Mouse (Mus musculus) midbrain, embryonic 11.5 days (tissue): ENCODE measurements at regions not wholly inside any gene's neighbourhood (a gene's known extent, or its start where the extent isn't known, plus 50 kb on each side); places are given as distances from the start of the nearest gene placed in this dataset.
A peak's percentile ranks its signal among the peaks of the same experiment; 100 is the strongest.
"Not testable (repeated sequence)": the region's sequence is repeated elsewhere in the genome, so short reads cannot be mapped to it uniquely, and the experiment has no call there.

Source experiments
- ATAC-seq: fragments of 200-750 bp; cut with Nextera tagmentation; 2 replicates; pipeline ENCODE4 v1.8.0; 2017; ENCODE audit warnings: moderate TSS enrichment, moderate library complexity; ENCODE audit not compliant: low FRiP score
- DNase-seq: peaks from one replicate; pipeline ENCODE4 v3.0.0; 2015; ENCODE audit warnings: low spot score; ENCODE audit errors: missing footprints
- H3K27ac ChIP-seq: fragments of 300-500 bp; sonication (generic); 2 replicates; pipeline ENCODE4 v1.5.1; 2014; ENCODE audit warnings: low read depth, low read length
- H3K27me3 ChIP-seq: fragments of 300-500 bp; sonication (generic); 2 replicates; pipeline ENCODE4 v1.6.1; 2014; ENCODE audit warnings: mild to moderate bottlenecking, low read length, moderate library complexity, mixed read lengths; ENCODE audit not compliant: control insufficient read depth, insufficient read depth
- H3K36me3 ChIP-seq: fragments of 300-500 bp; sonication (generic); 2 replicates; pipeline ENCODE4 v1.6.1; 2014; ENCODE audit warnings: mild to moderate bottlenecking, low read length, moderate library complexity, mixed read lengths; ENCODE audit not compliant: control insufficient read depth, insufficient read depth
- H3K4me1 ChIP-seq: fragments of 300-500 bp; sonication (generic); 2 replicates; pipeline ENCODE4 v1.6.1; 2014; ENCODE audit warnings: low read length; ENCODE audit not compliant: control insufficient read depth, insufficient read depth
- H3K4me2 ChIP-seq: fragments of 300-500 bp; sonication (generic); 2 replicates; pipeline ENCODE4 v1.6.1; 2014; ENCODE audit warnings: mild to moderate bottlenecking, moderate library complexity
- H3K4me3 ChIP-seq: fragments of 300-500 bp; sonication (generic); 2 replicates; pipeline ENCODE4 v1.5.1; 2014; ENCODE audit warnings: low read depth, low read length
- H3K9ac ChIP-seq: fragments of 300-500 bp; sonication (generic); 2 replicates; pipeline ENCODE4 v1.6.1; 2014; ENCODE audit warnings: low read length
- H3K9me3 ChIP-seq: fragments of 300-500 bp; sonication (generic); 2 replicates; pipeline ENCODE4 v1.6.1; 2016; ENCODE audit warnings: low read length; ENCODE audit not compliant: control insufficient read depth
- WGBS: fragments of 180-500 bp; shearing (Covaris S2); extraction: QIAGEN DNeasy Blood & Tissue Kit; methylation state at CpG from one replicate; pipeline ENCODE4 v1.1.7; 2014; 5-methylcytosine and 5-hydroxymethylcytosine counted together

DNA sequence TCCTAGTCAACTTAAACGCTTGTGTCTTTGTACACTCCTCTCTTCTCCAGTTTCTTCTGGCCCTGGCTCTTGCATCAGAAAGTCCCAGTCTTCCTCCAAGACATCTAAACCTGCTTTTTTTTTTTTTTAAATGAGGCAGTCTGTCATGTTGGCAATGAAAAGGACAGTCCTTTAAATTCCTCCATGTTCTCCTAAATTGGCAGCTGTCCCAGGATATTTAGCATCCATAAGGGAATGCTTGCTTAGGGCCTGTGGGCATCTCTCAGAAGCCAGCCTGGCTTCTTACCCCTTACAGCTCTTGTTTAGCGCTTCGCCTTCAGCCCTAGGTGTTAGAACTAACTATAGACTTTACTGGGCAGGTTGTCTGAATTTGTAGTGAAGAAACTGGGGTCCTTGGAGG lies 311.2 kb downstream of the Eipr1 start:
- no peaks in the 10 kb centered on the region for H3K4me1 ChIP-seq
- H3K9me3 ChIP-seq: no peaks in the 10 kb centered on the region
- H3K4me3 ChIP-seq: no peak overlapping the region
- DNase-seq: no peak
- 87% methylated on average over 3 of the region's 3 CpGs for WGBS
- no peak overlapping the region for H3K4me2 ChIP-seq
- H3K27ac ChIP-seq: no peak overlapping the region
- H3K36me3 ChIP-seq: no peaks in the 10 kb centered on the region
- H3K27me3 ChIP-seq: no peaks in the 10 kb centered on the region
- no peak for ATAC-seq
- H3K9ac ChIP-seq: no peak overlapping the region

DNA sequence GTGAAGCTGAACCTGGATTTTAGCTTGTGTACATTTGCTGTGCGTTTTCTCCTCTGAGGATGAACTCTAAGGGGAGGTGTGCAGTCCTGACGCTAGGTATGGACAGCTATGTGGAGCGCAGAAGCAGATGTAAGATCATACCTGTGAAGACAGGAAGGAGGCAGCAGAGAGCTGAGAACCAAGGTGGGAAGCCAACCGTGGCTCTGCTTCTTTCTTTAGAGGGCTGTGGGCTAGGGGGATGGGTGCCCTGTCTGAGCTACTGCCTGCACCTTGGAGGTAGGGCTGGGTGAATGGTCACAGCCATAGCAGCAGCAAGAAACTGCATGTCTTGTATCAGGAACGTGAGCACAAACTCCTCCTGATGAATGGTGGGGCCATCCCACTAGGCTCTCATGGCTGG lies 316.6 kb downstream of the Eipr1 start:
- Histone ChIP-seq H3K9ac (no peak overlapping the region), H3K27me3 (no peaks in the 10 kb centered on the region), H3K9me3 (no peaks in the 10 kb centered on the region), H3K4me2 (no peak overlapping the region), H3K36me3 (no peaks in the 10 kb centered on the region), H3K4me1 (no peaks in the 10 kb centered on the region), H3K27ac (no peak overlapping the region), H3K4me3 (no peak overlapping the region)
- no peak for ATAC-seq
- DNase-seq: no peak
- 25% methylated on average over 5 of the region's 5 CpGs for WGBS

DNA sequence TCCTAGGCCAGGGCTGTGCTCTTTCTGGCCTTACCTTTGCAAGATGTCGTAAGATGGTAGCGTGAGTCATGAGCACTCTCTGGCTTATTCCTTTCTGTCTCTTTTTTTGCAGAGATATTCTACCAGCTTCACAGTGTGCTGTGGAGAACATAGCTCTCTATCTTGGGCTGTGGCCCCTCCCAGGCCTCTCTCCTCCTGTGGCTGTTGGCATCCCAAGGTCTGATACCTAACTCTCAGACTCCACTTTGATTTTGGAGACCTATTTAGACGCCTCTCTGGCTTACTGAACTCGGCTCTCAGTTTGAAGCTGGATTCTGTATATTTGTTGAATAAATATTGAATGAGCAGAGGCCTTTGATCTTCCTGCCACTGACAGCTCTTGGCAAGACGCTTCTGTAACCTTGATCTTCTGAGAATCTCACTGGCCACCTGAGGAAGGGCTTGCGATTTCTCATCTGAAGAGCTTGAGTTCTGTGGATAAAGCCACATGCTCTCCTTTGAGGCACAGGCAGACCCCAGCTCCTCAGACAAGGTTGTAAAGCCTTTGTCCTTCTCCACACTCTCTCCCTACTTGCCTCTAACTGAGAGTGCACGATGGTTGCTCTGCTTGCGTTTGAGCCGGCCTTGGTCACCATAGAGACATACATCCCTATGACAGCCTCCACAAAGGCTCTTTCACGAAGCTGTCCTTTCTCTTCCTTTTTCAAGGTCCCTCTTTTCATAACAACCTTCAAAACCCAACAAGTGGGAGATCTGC lies 323.7 kb downstream of the Eipr1 start:
- Histone ChIP-seq H3K4me1 (0 out of 2 replicates have a peak, but pooled peaks cover 4% of the 10 kb centered on the region), H3K9me3 (no peaks in the 10 kb centered on the region), H3K27ac (no peak overlapping the region), H3K36me3 (no peaks in the 10 kb centered on the region), H3K27me3 (no peaks in the 10 kb centered on the region), H3K4me3 (no peak overlapping the region), H3K4me2 (no peak overlapping the region), H3K9ac (no peak overlapping the region)
- ATAC-seq (no peak), DNase-seq (peak; percentile 83)
- WGBS: 65% methylated on average over 10 of the region's 10 CpGs

DNA sequence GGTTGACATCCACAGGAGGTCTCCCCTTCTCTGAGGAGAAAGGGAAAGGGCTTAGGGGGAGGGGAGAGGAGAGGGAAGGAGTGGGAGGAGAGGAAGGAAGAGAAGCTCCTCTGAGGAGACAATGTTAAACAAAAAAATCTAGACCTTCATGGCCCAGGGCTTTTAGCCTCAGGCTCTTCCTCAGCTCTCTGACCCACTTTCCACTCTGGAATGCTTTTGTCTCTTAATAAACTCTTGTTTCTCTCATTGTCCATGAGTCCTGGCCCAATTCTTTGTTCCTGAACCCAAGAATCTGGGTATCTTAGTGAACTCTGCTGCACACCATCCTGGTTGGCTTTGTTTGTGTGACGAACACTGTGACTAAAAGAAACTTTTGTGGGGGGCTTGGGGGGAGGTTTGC lies 325.0 kb downstream of the Eipr1 start:
- no peaks in the 10 kb centered on the region for H3K36me3 ChIP-seq
- WGBS: 43% methylated on average over 1 of the region's 1 CpGs
- H3K4me2 ChIP-seq: no peak overlapping the region
- DNase-seq: no peak
- H3K27me3 ChIP-seq: no peaks in the 10 kb centered on the region
- H3K4me1 ChIP-seq: 0 out of 2 replicates have a peak, but pooled peaks cover 4% of the 10 kb centered on the region
- H3K4me3 ChIP-seq: no peak overlapping the region
- H3K27ac ChIP-seq: no peak overlapping the region
- H3K9me3 ChIP-seq: no peaks in the 10 kb centered on the region
- H3K9ac ChIP-seq: no peak overlapping the region
- no peak for ATAC-seq

- no peak for ATAC-seq
- WGBS: 92% methylated on average over 1 of the region's 1 CpGs
Measured at GRCm38 (mm10) chr12:29079011-29079410, 327.4 kb downstream of the Eipr1 start.

GRCm38 (mm10) chr12:29083426-29084221 lies 332.0 kb downstream of the Eipr1 start:
- H3K36me3 ChIP-seq: no peaks in the 10 kb centered on the region
- H3K4me3 ChIP-seq: no peak overlapping the region
- no peak overlapping the region for H3K9ac ChIP-seq
- no peak overlapping the region for H3K4me2 ChIP-seq
- no peaks in the 10 kb centered on the region; the same call in 1 of the 2 replicates for H3K4me1 ChIP-seq
- H3K27me3 ChIP-seq: no peaks in the 10 kb centered on the region
- DNase-seq (no peak), ATAC-seq (no peak)
- 78% methylated on average over 13 of the region's 13 CpGs for WGBS
- H3K9me3 ChIP-seq: no peaks in the 10 kb centered on the region
- H3K27ac ChIP-seq: no peak overlapping the region

More at GRCm38 (mm10) chr12:29079011-29079410, 327.4 kb downstream of the Eipr1 start:
- H3K27ac ChIP-seq: no peak overlapping the region
- no peak for DNase-seq
- H3K27me3 ChIP-seq: no peaks in the 10 kb centered on the region
- H3K4me1 ChIP-seq: peaks cover 4% of the 10 kb centered on the region; the same call in 1 of the 2 replicates
- H3K4me2 ChIP-seq: no peak overlapping the region
- no peak overlapping the region for H3K4me3 ChIP-seq
- H3K9me3 ChIP-seq: no peaks in the 10 kb centered on the region
- no peaks in the 10 kb centered on the region for H3K36me3 ChIP-seq
- H3K9ac ChIP-seq: no peak overlapping the region

DNA sequence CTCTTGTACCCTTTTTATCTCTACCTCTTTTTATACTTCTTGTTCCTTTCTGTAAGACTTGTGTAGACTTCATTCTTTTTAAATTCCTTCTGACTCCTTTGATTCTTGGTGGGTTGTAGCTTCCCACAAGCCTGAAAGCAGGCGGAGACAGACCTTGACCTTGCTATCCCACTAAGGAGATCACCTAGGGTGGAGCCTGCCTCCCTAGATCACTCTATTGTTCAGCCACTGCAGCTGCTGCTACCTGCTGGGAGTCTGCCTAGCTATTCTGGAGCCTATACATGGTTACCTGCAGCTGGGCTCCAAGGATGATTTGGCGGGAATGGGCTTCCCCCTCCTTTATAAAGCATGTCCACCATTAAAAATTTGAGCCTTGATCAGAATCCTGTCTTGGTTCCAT lies 335.6 kb downstream of the Eipr1 start:
- not testable (repeated sequence) for H3K4me2 ChIP-seq, DNase-seq, H3K36me3 ChIP-seq, H3K4me3 ChIP-seq, H3K27me3 ChIP-seq, H3K27ac ChIP-seq, H3K9ac ChIP-seq, ATAC-seq, H3K4me1 ChIP-seq, H3K9me3 ChIP-seq
- WGBS: 48% methylated on average over 2 of the region's 2 CpGs

- no peak overlapping the region for H3K4me3 ChIP-seq
- H3K4me2 ChIP-seq: no peak overlapping the region
- no peaks in the 10 kb centered on the region for H3K36me3 ChIP-seq
- H3K4me1 ChIP-seq: no peaks in the 10 kb centered on the region
- no peak overlapping the region for H3K27ac ChIP-seq
- ATAC-seq (no peak), DNase-seq (no peak)
- H3K9me3 ChIP-seq: no peaks in the 10 kb centered on the region
- H3K27me3 ChIP-seq: no peaks in the 10 kb centered on the region
- H3K9ac ChIP-seq: no peak overlapping the region
- WGBS: 63% methylated on average over 3 of the region's 3 CpGs
Measured at GRCm38 (mm10) chr12:29089634-29090033, 338.0 kb downstream of the Eipr1 start.

DNA sequence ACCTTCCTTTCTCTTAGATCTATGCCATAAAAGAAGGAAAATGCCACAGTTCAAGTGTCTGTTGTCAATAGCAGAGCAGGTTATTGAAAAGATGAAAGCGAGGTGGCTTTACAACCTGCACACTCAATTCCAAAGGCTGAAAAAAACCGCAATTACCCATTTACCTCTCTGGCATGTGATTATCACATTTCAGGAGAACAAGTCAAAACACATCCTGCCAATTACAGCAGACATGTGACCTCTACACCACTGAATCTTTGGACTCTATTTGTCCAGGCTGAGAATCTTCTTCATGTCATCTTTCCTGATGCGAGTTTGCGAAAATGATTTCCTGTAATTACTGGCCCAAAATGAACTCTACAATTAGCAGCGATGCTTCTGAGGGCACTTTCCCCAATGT lies 338.8 kb downstream of the Eipr1 start:
- Histone ChIP-seq H3K27me3 (no peaks in the 10 kb centered on the region), H3K9me3 (no peaks in the 10 kb centered on the region), H3K4me1 (peaks cover 6% of the 10 kb centered on the region), H3K27ac (no peak overlapping the region), H3K9ac (no peak overlapping the region), H3K4me3 (no peak overlapping the region), H3K36me3 (no peaks in the 10 kb centered on the region), H3K4me2 (no peak overlapping the region)
- 89% methylated on average over 5 of the region's 5 CpGs for WGBS
- ATAC-seq (no peak), DNase-seq (no peak)
